25 mouse cellular contexts compared by ENCODE assay signal in the genomic region with DNA sequence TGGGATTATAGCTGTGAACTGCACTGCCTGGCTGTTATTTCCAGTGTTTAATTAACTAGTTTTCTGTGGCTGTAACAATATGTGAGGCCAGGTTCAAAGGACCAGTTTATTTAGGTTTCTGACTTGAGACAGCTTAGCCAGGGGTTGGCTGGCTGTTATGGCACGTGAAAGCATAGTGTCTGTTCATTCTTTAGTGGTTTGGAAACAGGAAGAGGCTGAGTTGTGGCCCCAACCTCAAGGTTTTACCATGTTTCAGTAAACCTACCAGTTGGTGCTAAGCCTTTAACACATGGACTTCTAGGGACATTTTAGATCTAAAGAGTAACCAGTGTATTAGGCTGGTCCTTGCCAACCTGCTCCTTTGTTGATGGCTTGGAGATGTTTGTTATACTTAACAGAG. TPM values are rescaled to one million over a fixed set of nuclear protein-coding genes. Genes with fewer than 3 reads are reported as not detected.
DNase-seq lines count a peak whose midpoint lies in the region; ATAC-seq lines count a peak whose summit lies in the region.
"Had no signal": no experiment of that assay in that cellular context is flagged by ENCODE, and none has a peak within 500 bp of the region (broad histone marks: within the 10 kb centered on the region; RNA-seq: fewer than 3 reads in every experiment).

No protein-coding gene starts in this region.

- H3K4me2 ChIP-seq in heart, embryonic 15.5 days = no peak overlapping the region
- H3K4me2 ChIP-seq in heart, embryonic 11.5 days = no peak overlapping the region
- H3K4me2 ChIP-seq in liver, embryonic 12.5 days = no peak overlapping the region
- no peak overlapping the region for H3K4me2 ChIP-seq in liver, embryonic 11.5 days
- no peak overlapping the region for H3K4me2 ChIP-seq in midbrain, embryonic 16.5 days (ENCODE audit: low read length)
- H3K4me2 ChIP-seq: forebrain, embryonic 13.5 days; limb, embryonic 12.5 days; liver, embryonic 13.5 days; midbrain, embryonic 15.5 days had no signal

- peak overlapping the region; percentile 63 for H3K27ac ChIP-seq in heart, embryonic 15.5 days
- no peak overlapping the region for H3K27ac ChIP-seq in heart, embryonic 11.5 days (ENCODE audit: low read depth, low read length)
- 0 out of 2 replicates have a peak overlapping the region, but pooled peaks have one; percentile 16 for H3K27ac ChIP-seq in liver, embryonic 12.5 days
- no peak overlapping the region for H3K27ac ChIP-seq in liver, embryonic 11.5 days (ENCODE audit: low read depth, low read length)
- no peak overlapping the region for H3K27ac ChIP-seq in midbrain, embryonic 16.5 days (ENCODE audit: low read length)
- H3K27ac ChIP-seq: forebrain, embryonic 13.5 days; hindbrain, postnatal 0 days; limb, embryonic 12.5 days; liver, embryonic 13.5 days; midbrain, embryonic 15.5 days; stomach, postnatal 0 days had no signal

- DNase-seq in liver, embryonic 11.5 days (ENCODE audit: low spot score) = no peak
- peak; percentile 33 for DNase-seq in induced T-regulatory cell, adult 2 months (ENCODE audit: low read depth)
- no peak for DNase-seq in cerebellum, adult 11 months
- DNase-seq: cerebellum, adult 8-10 months; cerebellum, postnatal 36 days; kidney, adult 18-20 months; kidney, postnatal 14 days; liver, embryonic 13.5 days; lung, adult 2 months; lung, postnatal 14 days; thymus, adult 2 months; thymus, postnatal 4 days had no signal

- H3K36me3 ChIP-seq in heart, embryonic 15.5 days = peaks cover 86% of the 10 kb centered on the region
- peaks cover 43% of the 10 kb centered on the region for H3K36me3 ChIP-seq in heart, embryonic 11.5 days (ENCODE audit: control insufficient read depth, insufficient read depth, low read length)
- H3K36me3 ChIP-seq in liver, embryonic 12.5 days = peaks cover 100% of the 10 kb centered on the region
- H3K36me3 ChIP-seq in liver, embryonic 11.5 days (ENCODE audit: control insufficient read depth, insufficient read depth, low read length) = peaks cover 62% of the 10 kb centered on the region
- H3K36me3 ChIP-seq in midbrain, embryonic 16.5 days (ENCODE audit: control insufficient read depth, insufficient read depth, low read length) = peaks cover 22% of the 10 kb centered on the region

- no peaks in the 10 kb centered on the region for H3K27me3 ChIP-seq in heart, embryonic 15.5 days
- no peaks in the 10 kb centered on the region for H3K27me3 ChIP-seq in heart, embryonic 11.5 days (ENCODE audit: control insufficient read depth, insufficient read depth, low read length)
- no peaks in the 10 kb centered on the region for H3K27me3 ChIP-seq in liver, embryonic 12.5 days (replicated peaks)
- no peaks in the 10 kb centered on the region for H3K27me3 ChIP-seq in liver, embryonic 11.5 days (replicated peaks; ENCODE audit: control insufficient read depth, insufficient read depth, low read length)
- no peaks in the 10 kb centered on the region for H3K27me3 ChIP-seq in midbrain, embryonic 16.5 days (ENCODE audit: control insufficient read depth, insufficient read depth, low read depth, low read length)
- H3K27me3 ChIP-seq: forebrain, embryonic 13.5 days; limb, embryonic 12.5 days; liver, embryonic 13.5 days; midbrain, embryonic 15.5 days had no signal

- ATAC-seq in heart, embryonic 15.5 days (replicated peaks; ENCODE audit: insufficient number of reproducible peaks, insufficient read depth, low FRiP score, low read depth) = no peak
- no peak for ATAC-seq in heart, embryonic 11.5 days (replicated peaks; ENCODE audit: insufficient number of reproducible peaks, low FRiP score, low TSS enrichment)
- no peak for ATAC-seq in liver, embryonic 12.5 days
- no peak for ATAC-seq in liver, embryonic 11.5 days (replicated peaks; ENCODE audit: low FRiP score)
- ATAC-seq in midbrain, embryonic 16.5 days = no peak
- ATAC-seq: forebrain, embryonic 13.5 days; midbrain, embryonic 15.5 days had no signal

- H3K4me1 ChIP-seq in heart, embryonic 15.5 days (replicated peaks) = peaks cover 19% of the 10 kb centered on the region
- no peaks in the 10 kb centered on the region for H3K4me1 ChIP-seq in heart, embryonic 11.5 days (ENCODE audit: control insufficient read depth, insufficient read depth, low read length)
- H3K4me1 ChIP-seq in liver, embryonic 12.5 days = no peaks in the 10 kb centered on the region
- H3K4me1 ChIP-seq in liver, embryonic 11.5 days (replicated peaks; ENCODE audit: control insufficient read depth, insufficient read depth, low read length) = no peaks in the 10 kb centered on the region
- no peaks in the 10 kb centered on the region for H3K4me1 ChIP-seq in midbrain, embryonic 16.5 days (ENCODE audit: control insufficient read depth, insufficient read depth, low read length)
- H3K4me1 ChIP-seq: forebrain, embryonic 13.5 days; limb, embryonic 12.5 days; liver, embryonic 13.5 days; midbrain, embryonic 15.5 days had no signal

- WGBS in heart, embryonic 15.5 days = 55% methylated on average over 1 of the region's 1 CpGs
- 50% methylated on average over 1 of the region's 1 CpGs for WGBS in heart, embryonic 11.5 days (ENCODE audit: insufficient replicate concordance)
- 29% methylated on average over 1 of the region's 1 CpGs for WGBS in liver, embryonic 12.5 days (ENCODE audit: insufficient replicate concordance)
- 55% methylated on average over 1 of the region's 1 CpGs for WGBS in liver, embryonic 11.5 days
- WGBS in midbrain, embryonic 16.5 days = 86% methylated on average over 1 of the region's 1 CpGs

- no peaks in the 10 kb centered on the region for H3K9me3 ChIP-seq in heart, embryonic 15.5 days (replicated peaks)
- H3K9me3 ChIP-seq in heart, embryonic 11.5 days (replicated peaks; ENCODE audit: control insufficient read depth, low read length) = no peaks in the 10 kb centered on the region
- H3K9me3 ChIP-seq in liver, embryonic 12.5 days (replicated peaks) = no peaks in the 10 kb centered on the region
- H3K9me3 ChIP-seq in liver, embryonic 11.5 days (ENCODE audit: control insufficient read depth, low read length) = no peaks in the 10 kb centered on the region
- no peaks in the 10 kb centered on the region for H3K9me3 ChIP-seq in midbrain, embryonic 16.5 days (replicated peaks; ENCODE audit: control insufficient read depth, low read length, poor library complexity, severe bottlenecking)
- H3K9me3 ChIP-seq: forebrain, embryonic 13.5 days; limb, embryonic 12.5 days; liver, embryonic 13.5 days; midbrain, embryonic 15.5 days had no signal

- no peak overlapping the region for H3K9ac ChIP-seq in heart, embryonic 15.5 days
- H3K9ac ChIP-seq in heart, embryonic 11.5 days (ENCODE audit: low read depth, low read length) = no peak overlapping the region
- H3K9ac ChIP-seq in liver, embryonic 12.5 days = no peak overlapping the region
- no peak overlapping the region for H3K9ac ChIP-seq in liver, embryonic 11.5 days (ENCODE audit: low read depth, low read length)
- no peak overlapping the region for H3K9ac ChIP-seq in midbrain, embryonic 16.5 days (ENCODE audit: low read depth, low read length)
- H3K9ac ChIP-seq: forebrain, embryonic 13.5 days; limb, embryonic 12.5 days; liver, embryonic 13.5 days; midbrain, embryonic 15.5 days had no signal

- H3K4me3 ChIP-seq in heart, embryonic 15.5 days = no peak overlapping the region
- H3K4me3 ChIP-seq in heart, embryonic 11.5 days (ENCODE audit: low read depth, low read length) = no peak overlapping the region
- H3K4me3 ChIP-seq in liver, embryonic 12.5 days = no peak overlapping the region
- no peak overlapping the region for H3K4me3 ChIP-seq in liver, embryonic 11.5 days (ENCODE audit: low read depth, low read length)
- no peak overlapping the region for H3K4me3 ChIP-seq in midbrain, embryonic 16.5 days (ENCODE audit: low read depth, low read length)
- H3K4me3 ChIP-seq: forebrain, embryonic 13.5 days; limb, embryonic 12.5 days; liver, embryonic 13.5 days; midbrain, embryonic 15.5 days; myocyte had no signal

RNA-seq across cellular contexts. Expression of gene Cnot8, which starts 12.6 kb away (rescaled TPM):
- polyA plus RNA-seq in heart, embryonic 15.5 days (2015; fragmentation: Nextera tagmentation; extraction: Ambion mirVana) = 67.6 and 81.1 TPM in 2 replicates
- polyA plus RNA-seq in heart, embryonic 11.5 days (2014; fragmentation: Nextera tagmentation; extraction: Ambion mirVana) = 67.0 and 83.1 TPM in 2 replicates
- 50.5 and 51.8 TPM in 2 replicates for polyA plus RNA-seq in liver, embryonic 12.5 days (2016; fragmentation: Nextera tagmentation; extraction: Ambion mirVana)
- polyA plus RNA-seq in liver, embryonic 11.5 days (2014; fragmentation: Nextera tagmentation; extraction: Ambion mirVana) = 75.7 and 77.6 TPM in 2 replicates
- 105 and 113 TPM in 2 replicates for polyA plus RNA-seq in midbrain, embryonic 16.5 days (2015; fragmentation: Nextera tagmentation; extraction: Ambion mirVana)

RNA-seq across cellular contexts. Expression of gene Gm12248, which starts 23.6 kb away (rescaled TPM):
- polyA plus RNA-seq in heart, embryonic 15.5 days (2015; fragmentation: Nextera tagmentation; extraction: Ambion mirVana) = not detected in 2 replicates
- not detected in 2 replicates for polyA plus RNA-seq in heart, embryonic 11.5 days (2014; fragmentation: Nextera tagmentation; extraction: Ambion mirVana)
- not detected in 2 replicates for polyA plus RNA-seq in liver, embryonic 12.5 days (2016; fragmentation: Nextera tagmentation; extraction: Ambion mirVana)
- polyA plus RNA-seq in liver, embryonic 11.5 days (2014; fragmentation: Nextera tagmentation; extraction: Ambion mirVana) = not detected in 2 replicates
- 0.13 TPM in 1 of 2 replicates, not detected in the other for polyA plus RNA-seq in midbrain, embryonic 16.5 days (2015; fragmentation: Nextera tagmentation; extraction: Ambion mirVana)
- polyA plus RNA-seq: embryonic facial prominence, embryonic 14.5 days; hindbrain, embryonic 11.5 days; hindbrain, postnatal 0 days; limb, embryonic 12.5 days; liver, embryonic 13.5 days; neural tube, embryonic 14.5 days; stomach, postnatal 0 days had no signal

RNA-seq across cellular contexts. Expression of gene Gemin5, which starts 51.8 kb away (rescaled TPM):
- polyA plus RNA-seq in heart, embryonic 15.5 days (2015; fragmentation: Nextera tagmentation; extraction: Ambion mirVana) = 9.6 and 13.3 TPM in 2 replicates
- polyA plus RNA-seq in heart, embryonic 11.5 days (2014; fragmentation: Nextera tagmentation; extraction: Ambion mirVana) = 15.3 TPM in 2 replicates
- 25.4 and 26.0 TPM in 2 replicates for polyA plus RNA-seq in liver, embryonic 12.5 days (2016; fragmentation: Nextera tagmentation; extraction: Ambion mirVana)
- polyA plus RNA-seq in liver, embryonic 11.5 days (2014; fragmentation: Nextera tagmentation; extraction: Ambion mirVana) = 36.6 and 41.1 TPM in 2 replicates
- polyA plus RNA-seq in midbrain, embryonic 16.5 days (2015; fragmentation: Nextera tagmentation; extraction: Ambion mirVana) = 12.7 and 13.9 TPM in 2 replicates

RNA-seq across cellular contexts. Expression of gene Mrpl22, which starts 54.9 kb away (rescaled TPM):
- polyA plus RNA-seq in heart, embryonic 15.5 days (2015; fragmentation: Nextera tagmentation; extraction: Ambion mirVana) = 99.6 and 102 TPM in 2 replicates
- polyA plus RNA-seq in heart, embryonic 11.5 days (2014; fragmentation: Nextera tagmentation; extraction: Ambion mirVana) = 106 and 109 TPM in 2 replicates
- 129 and 137 TPM in 2 replicates for polyA plus RNA-seq in liver, embryonic 12.5 days (2016; fragmentation: Nextera tagmentation; extraction: Ambion mirVana)
- polyA plus RNA-seq in liver, embryonic 11.5 days (2014; fragmentation: Nextera tagmentation; extraction: Ambion mirVana) = 178 and 190 TPM in 2 replicates
- 88.5 and 93.4 TPM in 2 replicates for polyA plus RNA-seq in midbrain, embryonic 16.5 days (2015; fragmentation: Nextera tagmentation; extraction: Ambion mirVana)

Comparison
In these comparisons a context has a peak if more than half of its experiments do, and no peak if none do; other contexts are left out.
1. H3K27ac ChIP-seq: peak in heart, embryonic 15.5 days (single experiment) and liver, embryonic 12.5 days (single experiment); none in heart, embryonic 11.5 days (single experiment), liver, embryonic 11.5 days (single experiment) and midbrain, embryonic 16.5 days (single experiment).